Mouse (Mus musculus) limb, embryonic 13.5 days (tissue): ENCODE measurements at regions not wholly inside any gene's neighbourhood (a gene's known extent, or its start where the extent isn't known, plus 50 kb on each side); places are given as distances from the start of the nearest gene placed in this dataset.

ENCODE experiments used
- ATAC-seq: fragments of 200-750 bp; cut with Nextera tagmentation; 2 replicates; pipeline ENCODE4 v1.8.0; 2017; ENCODE audit warnings: low read depth, moderate number of reproducible peaks, moderate TSS enrichment; ENCODE audit not compliant: low FRiP score
- H3K27ac ChIP-seq: fragments of 300-500 bp; sonication (generic); 2 replicates; pipeline ENCODE4 v1.5.1; 2015; ENCODE audit warnings: inconsistent platforms, mild to moderate bottlenecking, moderate library complexity
- H3K27me3 ChIP-seq: fragments of 300-500 bp; sonication (generic); 2 replicates; pipeline ENCODE4 v1.6.1; 2015; ENCODE audit warnings: mild to moderate bottlenecking, inconsistent platforms
- H3K36me3 ChIP-seq: fragments of 300-500 bp; sonication (generic); 2 replicates; pipeline ENCODE4 v1.6.1; 2015; ENCODE audit warnings: inconsistent platforms, mild to moderate bottlenecking, moderate library complexity
- H3K4me1 ChIP-seq: fragments of 300-500 bp; sonication (generic); 2 replicates; pipeline ENCODE4 v1.6.1; 2015; ENCODE audit warnings: inconsistent platforms
- H3K4me2 ChIP-seq: fragments of 300-500 bp; sonication (generic); replicated peaks from 2 replicates; pipeline ENCODE4 v1.6.1; 2015; ENCODE audit warnings: inconsistent platforms, mild to moderate bottlenecking, moderate library complexity
- H3K4me3 ChIP-seq: fragments of 300-500 bp; sonication (generic); 2 replicates; pipeline ENCODE4 v1.5.1; 2015; ENCODE audit warnings: moderate library complexity, mild to moderate bottlenecking, inconsistent platforms
- H3K9ac ChIP-seq: fragments of 300-500 bp; sonication (generic); 2 replicates; pipeline ENCODE4 v1.6.1; 2015; ENCODE audit warnings: mild to moderate bottlenecking, inconsistent platforms
- H3K9me3 ChIP-seq: fragments of 300-500 bp; sonication (generic); 2 replicates; pipeline ENCODE4 v1.6.1; 2016; ENCODE audit warnings: inconsistent platforms
- WGBS: fragments of 180-500 bp; shearing (Covaris S2); methylation state at CpG from one replicate; pipeline ENCODE4 v1.1.7; 2015; 5-methylcytosine and 5-hydroxymethylcytosine counted together

- 77% methylated on average over 1 of the region's 1 CpGs for WGBS
- H3K9me3 ChIP-seq: no peaks in the 10 kb centered on the region
- H3K27me3 ChIP-seq: no peaks in the 10 kb centered on the region
These were observed 223.9 kb upstream of the Klhl29 start for GRCm38 (mm10) chr12:5599426-5599825.

GRCm38 (mm10) chr12:5598961-5599360 is 223.5 kb upstream of the Klhl29 start:
- Histone ChIP-seq H3K9ac (no peak overlapping the region), H3K27me3 (no peaks in the 10 kb centered on the region), H3K4me3 (no peak overlapping the region), H3K9me3 (no peaks in the 10 kb centered on the region), H3K36me3 (no peaks in the 10 kb centered on the region), H3K4me1 (no peaks in the 10 kb centered on the region), H3K4me2 (no peak overlapping the region), H3K27ac (no peak overlapping the region)
- no peak; the same call in 1 of the 2 replicates for ATAC-seq
- WGBS: 69% methylated on average over 4 of the region's 4 CpGs

More at GRCm38 (mm10) chr12:5599426-5599825, 223.9 kb upstream of the Klhl29 start:
- Histone ChIP-seq H3K4me3 (no peak overlapping the region), H3K36me3 (no peaks in the 10 kb centered on the region), H3K27ac (no peak overlapping the region), H3K4me1 (no peaks in the 10 kb centered on the region), H3K4me2 (no peak overlapping the region), H3K9ac (no peak overlapping the region)
- ATAC-seq: no peak

GRCm38 (mm10) chr12:5572831-5573230 is 197.3 kb upstream of the Klhl29 start:
- H3K27me3 ChIP-seq: no peaks in the 10 kb centered on the region
- H3K27ac ChIP-seq: no peak overlapping the region
- 58% methylated on average over 6 of the region's 6 CpGs for WGBS
- H3K4me2 ChIP-seq: no peak overlapping the region
- H3K4me3 ChIP-seq: no peak overlapping the region
- no peak overlapping the region for H3K9ac ChIP-seq
- no peaks in the 10 kb centered on the region for H3K36me3 ChIP-seq
- H3K9me3 ChIP-seq: no peaks in the 10 kb centered on the region
- H3K4me1 ChIP-seq: no peaks in the 10 kb centered on the region
- no peak for ATAC-seq

GRCm38 (mm10) chr12:5568941-5569340 is 193.5 kb upstream of the Klhl29 start:
- Histone ChIP-seq H3K4me1 (no peaks in the 10 kb centered on the region), H3K4me3 (no peak overlapping the region), H3K36me3 (no peaks in the 10 kb centered on the region), H3K27ac (no peak overlapping the region), H3K27me3 (no peaks in the 10 kb centered on the region), H3K9me3 (no peaks in the 10 kb centered on the region), H3K9ac (no peak overlapping the region), H3K4me2 (no peak overlapping the region)
- ATAC-seq: no peak
- WGBS: 81% methylated on average over 5 of the region's 5 CpGs

GRCm38 (mm10) chr12:5566231-5566630 is 190.7 kb upstream of the Klhl29 start:
- Histone ChIP-seq H3K36me3 (no peaks in the 10 kb centered on the region), H3K4me1 (no peaks in the 10 kb centered on the region), H3K27me3 (no peaks in the 10 kb centered on the region), H3K27ac (no peak overlapping the region), H3K4me3 (no peak overlapping the region), H3K9ac (no peak overlapping the region), H3K4me2 (no peak overlapping the region), H3K9me3 (no peaks in the 10 kb centered on the region)
- ATAC-seq: no peak
- WGBS: 26% methylated on average over 2 of the region's 2 CpGs

- H3K36me3 ChIP-seq: no peaks in the 10 kb centered on the region
- H3K27me3 ChIP-seq: no peaks in the 10 kb centered on the region
- H3K4me2 ChIP-seq: no peak overlapping the region
- peak; percentile 66 for ATAC-seq
- no peaks in the 10 kb centered on the region for H3K9me3 ChIP-seq
- peaks cover 24% of the 10 kb centered on the region for H3K4me1 ChIP-seq
- H3K4me3 ChIP-seq: no peak overlapping the region
- no peak overlapping the region for H3K9ac ChIP-seq
- 20% methylated on average over 4 of the region's 4 CpGs for WGBS
- no peak overlapping the region for H3K27ac ChIP-seq
These were observed 177.1 kb upstream of the Klhl29 start for GRCm38 (mm10) chr12:5552607-5553006.

- 36% methylated on average over 2 of the region's 2 CpGs for WGBS
- Histone ChIP-seq H3K27me3 (no peaks in the 10 kb centered on the region), H3K9ac (no peak overlapping the region), H3K4me3 (no peak overlapping the region), H3K27ac (no peak overlapping the region), H3K36me3 (no peaks in the 10 kb centered on the region), H3K9me3 (no peaks in the 10 kb centered on the region), H3K4me1 (peaks cover 24% of the 10 kb centered on the region), H3K4me2 (no peak overlapping the region)
- 0 out of 2 replicates have a peak, but pooled peaks have one; percentile 8 for ATAC-seq
These were observed 176.4 kb upstream of the Klhl29 start for GRCm38 (mm10) chr12:5551901-5552300.

GRCm38 (mm10) chr12:5549796-5550195 is 174.3 kb upstream of the Klhl29 start:
- 29% methylated on average over 7 of the region's 7 CpGs for WGBS
- Histone ChIP-seq H3K4me2 (no peak overlapping the region), H3K36me3 (no peaks in the 10 kb centered on the region), H3K27me3 (no peaks in the 10 kb centered on the region), H3K4me1 (peaks cover 24% of the 10 kb centered on the region), H3K9me3 (no peaks in the 10 kb centered on the region), H3K27ac (no peak overlapping the region), H3K4me3 (no peak overlapping the region), H3K9ac (no peak overlapping the region)
- ATAC-seq: no peak

GRCm38 (mm10) chr12:5547698-5548097 is 172.2 kb upstream of the Klhl29 start:
- H3K4me2 ChIP-seq: no peak overlapping the region
- H3K4me1 ChIP-seq: peaks cover 16% of the 10 kb centered on the region
- H3K36me3 ChIP-seq: no peaks in the 10 kb centered on the region
- H3K4me3 ChIP-seq: no peak overlapping the region
- H3K9ac ChIP-seq: no peak overlapping the region
- no peaks in the 10 kb centered on the region for H3K9me3 ChIP-seq
- ATAC-seq: no peak
- H3K27me3 ChIP-seq: no peaks in the 10 kb centered on the region
- 77% methylated on average over 5 of the region's 5 CpGs for WGBS
- no peak overlapping the region for H3K27ac ChIP-seq

GRCm38 (mm10) chr12:5542701-5543100 is 167.2 kb upstream of the Klhl29 start:
- H3K9me3 ChIP-seq: no peaks in the 10 kb centered on the region
- no peak overlapping the region for H3K27ac ChIP-seq
- H3K4me1 ChIP-seq: no peaks in the 10 kb centered on the region
- H3K27me3 ChIP-seq: no peaks in the 10 kb centered on the region
- no peak overlapping the region for H3K9ac ChIP-seq
- no peak for ATAC-seq
- H3K36me3 ChIP-seq: no peaks in the 10 kb centered on the region
- no peak overlapping the region for H3K4me2 ChIP-seq
- no peak overlapping the region for H3K4me3 ChIP-seq

GRCm38 (mm10) chr12:5496299-5496698 is 120.8 kb upstream of the Klhl29 start:
- no peak overlapping the region for H3K27ac ChIP-seq
- no peaks in the 10 kb centered on the region for H3K9me3 ChIP-seq
- H3K36me3 ChIP-seq: no peaks in the 10 kb centered on the region
- H3K9ac ChIP-seq: no peak overlapping the region
- H3K4me2 ChIP-seq: no peak overlapping the region
- ATAC-seq: no peak
- no peaks in the 10 kb centered on the region for H3K27me3 ChIP-seq
- H3K4me1 ChIP-seq: peaks cover 17% of the 10 kb centered on the region
- no peak overlapping the region for H3K4me3 ChIP-seq
- 77% methylated on average over 4 of the region's 4 CpGs for WGBS

- Histone ChIP-seq H3K27ac (peak overlapping the region; percentile 70), H3K4me1 (peaks cover 17% of the 10 kb centered on the region)
- peak; percentile 89 for ATAC-seq
These were observed 119.4 kb upstream of the Klhl29 start for GRCm38 (mm10) chr12:5494657-5495512.

More at GRCm38 (mm10) chr12:5494657-5495512, 119.4 kb upstream of the Klhl29 start:
- Histone ChIP-seq H3K4me2 (no peak overlapping the region), H3K27me3 (no peaks in the 10 kb centered on the region), H3K9me3 (no peaks in the 10 kb centered on the region), H3K4me3 (no peak overlapping the region), H3K9ac (no peak overlapping the region), H3K36me3 (no peaks in the 10 kb centered on the region)
- WGBS: 40% methylated on average over 7 of the region's 7 CpGs
